Mouse (Mus musculus) inflammation-experienced regulatory T-cells, adult 6 months (primary cell): Measurements from ENCODE around the gene Fars2. TPM values are rescaled to one million over a fixed set of nuclear protein-coding genes. Genes with fewer than 3 reads are reported as not detected.

Source experiments
- ATAC-seq: one replicate; pipeline ENCODE4 v1.8.0; 2017
- polyA plus RNA-seq, 3 experiments: library from polyadenylated mRNA; unstranded; fragments of 100-300 nt; shearing (Covaris generic); gene quantifications; one replicate each; pipeline ENCODE4 v1.2.1; 2017

Gene Fars2
- polyA plus RNA-seq = 10 to 100 TPM; 23.4 to 41.3 (median 30.9) TPM

- ATAC-seq = peak; percentile 95
Observed at GRCm38 (mm10) chr13:36117143-36118014, at the start of gene Fars2, which contains the start of gene Lyrm4. Gene Fars2, plus strand, starts transcription at chr13:36117412. Gene Lyrm4, minus strand, starts transcription at chr13:36117526.

DNA sequence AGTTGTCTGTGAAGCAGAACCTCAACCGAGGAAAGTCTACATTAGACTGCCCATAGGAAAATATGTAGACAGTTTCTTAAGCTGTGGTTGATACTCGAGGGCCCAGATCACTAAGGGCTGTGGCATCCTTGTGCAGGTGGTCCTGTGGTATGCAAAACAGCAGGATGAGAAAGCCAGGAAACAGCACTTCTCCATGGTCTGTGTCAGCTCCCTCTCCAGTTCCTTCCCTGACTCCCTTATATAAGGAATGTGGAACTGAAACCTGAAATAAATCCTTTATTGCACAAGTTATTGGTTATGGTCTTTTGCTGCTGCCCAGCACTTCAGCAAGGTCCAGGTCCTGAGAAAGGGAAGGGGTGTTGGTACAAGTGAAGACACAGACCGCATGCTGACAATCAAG, 42.7 kb upstream of the Fars2 start:
- no peak for ATAC-seq

DNA sequence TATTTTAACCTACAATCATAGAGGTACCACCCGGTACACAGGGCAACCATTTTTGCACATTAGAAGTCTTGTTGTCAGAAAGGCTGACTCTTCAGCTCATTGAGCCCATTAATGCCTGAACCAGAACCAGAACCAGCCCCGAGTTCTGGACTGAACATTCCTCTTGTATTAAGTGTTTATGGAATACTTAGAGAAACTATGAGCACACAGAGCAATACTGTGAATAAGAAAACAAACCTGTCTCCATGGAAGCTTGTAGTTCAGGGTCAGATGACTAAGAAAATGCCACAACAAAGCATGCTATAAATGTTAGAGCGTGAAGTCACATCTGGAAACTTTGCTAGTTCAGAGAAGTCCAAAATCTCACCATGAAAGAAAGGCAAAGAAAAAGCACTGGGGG, 35.6 kb upstream of the Fars2 start:
- ATAC-seq = no peak

DNA sequence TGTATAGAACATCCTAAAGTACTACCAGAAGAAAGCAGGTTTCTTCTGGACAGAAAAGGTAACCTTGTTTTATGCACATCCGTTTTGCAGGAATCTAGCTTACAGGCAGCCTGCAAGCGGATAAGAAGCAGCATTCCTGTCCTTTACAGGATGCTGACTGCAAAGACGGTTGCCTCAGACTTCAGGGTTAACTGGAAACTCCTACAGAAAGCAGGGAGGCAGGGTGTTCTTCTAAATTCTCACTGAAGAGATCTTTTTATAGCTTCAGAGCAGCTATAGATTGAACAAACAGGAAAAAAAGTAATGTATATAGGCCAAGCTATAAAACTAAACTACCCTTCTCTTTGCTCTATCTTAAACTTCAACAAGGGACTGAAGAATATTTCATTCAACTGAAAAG, 32.5 kb upstream of the Fars2 start:
- no peak for ATAC-seq

DNA sequence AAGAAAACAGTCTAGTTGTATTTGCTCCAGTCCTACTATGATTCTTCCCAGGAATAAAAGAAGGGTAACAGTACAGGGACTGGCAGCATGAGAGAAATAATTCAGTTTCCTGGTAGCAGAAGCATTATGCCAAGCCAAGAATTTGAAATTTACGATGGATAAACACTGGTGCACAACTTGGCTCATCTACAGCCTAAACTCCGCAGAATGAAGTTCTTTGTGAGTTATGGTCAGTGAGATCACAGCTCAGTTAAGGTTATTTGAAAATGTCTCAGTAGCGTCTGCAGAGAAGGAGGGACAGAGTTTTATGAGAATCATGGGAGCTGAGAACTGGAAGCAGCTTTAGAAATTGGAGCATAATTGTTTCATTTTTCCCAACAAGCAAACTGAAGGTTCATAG, 31.2 kb upstream of the Fars2 start:
- no peak for ATAC-seq

GRCm38 (mm10) chr13:36086608-36087391, 30.4 kb upstream of the Fars2 start:
- no peak for ATAC-seq

- no peak for ATAC-seq
Observed at GRCm38 (mm10) chr13:36087427-36087826, 29.8 kb upstream of the Fars2 start.

GRCm38 (mm10) chr13:36088168-36088567, 29.0 kb upstream of the Fars2 start:
- ATAC-seq = peak; percentile 94

DNA sequence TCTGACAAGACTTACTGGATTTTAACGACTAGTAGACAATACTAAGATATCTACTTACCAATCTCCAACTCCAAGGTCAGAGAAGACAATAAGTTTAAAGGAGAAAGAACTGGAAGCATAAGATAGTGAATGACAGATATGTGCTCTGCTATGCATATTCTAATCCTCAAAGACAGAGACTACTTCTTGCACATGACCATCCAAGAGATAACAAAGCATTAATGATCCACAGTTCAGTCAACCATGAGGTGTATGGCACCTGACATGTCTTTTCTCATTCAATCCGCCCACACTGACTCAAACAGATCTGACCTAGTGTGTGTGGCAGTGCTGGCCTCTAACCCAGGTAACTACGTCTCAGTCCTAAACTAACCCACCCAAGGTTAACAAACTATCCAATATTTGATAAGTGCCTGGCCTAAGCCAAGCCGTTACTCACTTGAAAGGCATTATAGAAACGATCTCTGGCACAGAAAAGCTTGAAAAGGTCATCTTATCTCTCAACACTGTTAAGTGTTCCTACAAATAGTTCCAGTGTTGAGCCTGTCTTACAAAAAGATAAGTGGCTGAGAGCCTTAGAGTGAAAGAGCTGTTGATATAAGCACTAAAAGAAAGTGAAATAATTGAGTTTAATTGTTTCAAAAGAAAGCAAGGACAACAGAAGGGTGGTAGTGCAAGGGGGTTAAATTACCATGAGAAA, 20.4 kb upstream of the Fars2 start:
- ATAC-seq = no peak

GRCm38 (mm10) chr13:36105591-36105990, 11.6 kb upstream of the Fars2 start:
- ATAC-seq = no peak

DNA sequence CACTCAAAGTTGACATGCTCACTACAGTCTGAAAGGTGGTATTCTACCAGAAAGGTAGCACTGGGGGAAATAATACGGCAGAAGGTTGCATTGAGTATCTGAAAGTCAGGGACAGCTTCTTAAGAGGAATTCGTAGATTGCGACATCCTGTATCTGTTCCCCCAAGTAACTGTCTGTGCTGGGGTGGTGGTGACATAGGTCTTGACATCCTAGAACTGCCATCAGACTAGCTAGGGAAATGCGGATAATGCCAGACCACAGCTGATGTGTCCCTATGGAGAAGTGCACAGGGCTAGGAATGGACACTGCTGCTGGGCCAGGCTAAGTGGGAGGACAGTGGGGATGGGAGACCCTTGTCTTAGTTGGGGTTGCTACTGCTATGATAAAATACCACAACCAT, 8.7 kb upstream of the Fars2 start:
- ATAC-seq = no peak

DNA sequence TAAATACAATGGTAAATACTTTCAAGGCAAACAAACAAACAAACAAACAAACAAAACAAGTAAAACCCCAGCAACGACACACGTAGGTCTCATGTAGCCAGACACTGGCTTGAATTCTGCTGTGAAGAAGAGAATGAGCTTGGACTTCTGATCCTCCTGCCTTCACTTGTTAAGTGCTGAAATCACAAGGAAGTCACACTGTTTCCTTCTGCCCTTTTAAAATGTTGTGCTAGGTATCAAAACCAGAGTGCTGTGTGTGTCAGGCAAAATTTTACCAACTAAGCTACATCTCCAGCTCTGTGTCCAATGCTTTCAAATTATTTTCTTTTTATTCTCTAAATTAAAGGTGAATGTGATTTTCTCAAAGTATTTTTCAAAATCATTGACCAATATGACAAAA, 5.9 kb upstream of the Fars2 start:
- ATAC-seq = no peak

DNA sequence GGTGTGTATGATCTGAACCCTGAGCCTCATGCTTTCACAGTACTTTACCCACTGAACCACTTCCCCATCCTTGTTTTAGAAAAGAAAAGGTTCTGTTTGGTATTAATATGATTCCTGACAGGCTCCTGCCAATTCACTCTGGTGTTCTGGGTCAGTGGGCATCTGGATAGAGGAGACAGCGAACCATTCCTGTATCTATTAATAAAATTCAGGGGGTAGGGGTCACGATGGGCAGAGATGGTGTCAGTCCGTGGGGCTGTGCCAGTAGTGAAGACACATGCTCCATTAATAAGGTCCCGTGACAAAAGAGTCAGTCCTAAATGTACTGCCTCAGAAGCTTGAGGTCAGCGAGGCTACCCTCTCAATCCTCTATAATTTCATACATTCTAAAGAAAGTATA, 4.0 kb upstream of the Fars2 start:
- ATAC-seq = no peak

GRCm38 (mm10) chr13:36116520-36117142, 581 bp upstream of the Fars2 start:
- no peak for ATAC-seq

DNA sequence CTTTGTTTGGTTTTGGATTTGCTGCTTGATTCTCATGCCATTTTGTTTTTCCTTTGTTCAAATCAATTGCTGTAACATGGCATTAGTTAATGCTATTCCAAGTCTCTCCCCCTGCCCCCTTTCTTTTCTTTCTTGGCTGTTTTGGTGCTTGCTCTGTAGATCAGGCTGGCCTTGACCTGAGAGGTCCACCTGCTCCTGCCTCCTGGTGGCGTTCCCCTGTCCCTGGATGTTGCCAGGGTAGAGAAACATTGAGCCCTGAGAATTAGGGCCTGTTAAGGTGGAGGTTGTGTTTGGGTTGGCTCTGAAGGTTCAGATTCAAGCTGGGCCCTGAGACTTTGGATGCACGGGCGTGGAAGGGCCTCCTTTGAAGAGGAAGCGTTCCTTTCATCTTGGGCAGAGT, 2.5 kb downstream of the Fars2 start:
- no peak for ATAC-seq

DNA sequence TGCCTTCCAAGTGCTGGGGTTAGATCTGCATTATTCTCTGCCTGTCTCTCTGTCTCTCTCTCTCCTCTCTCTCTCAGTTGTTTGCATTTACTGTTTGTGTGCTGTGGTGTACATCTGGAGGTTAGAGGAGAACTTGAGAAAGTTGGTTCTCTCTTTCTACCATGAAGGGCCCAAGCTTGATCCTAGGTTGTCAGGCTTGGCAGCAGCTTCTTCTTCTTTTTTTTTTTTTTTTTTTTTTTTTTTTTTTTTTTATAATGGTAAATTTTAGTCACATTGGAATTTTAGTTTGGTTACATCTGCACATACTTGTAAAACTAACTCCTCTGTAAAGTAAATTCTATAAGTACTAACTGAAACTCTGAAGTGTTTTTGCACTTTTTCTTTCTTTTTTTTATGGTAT, 3.4 kb downstream of the Fars2 start:
- ATAC-seq = no peak

DNA sequence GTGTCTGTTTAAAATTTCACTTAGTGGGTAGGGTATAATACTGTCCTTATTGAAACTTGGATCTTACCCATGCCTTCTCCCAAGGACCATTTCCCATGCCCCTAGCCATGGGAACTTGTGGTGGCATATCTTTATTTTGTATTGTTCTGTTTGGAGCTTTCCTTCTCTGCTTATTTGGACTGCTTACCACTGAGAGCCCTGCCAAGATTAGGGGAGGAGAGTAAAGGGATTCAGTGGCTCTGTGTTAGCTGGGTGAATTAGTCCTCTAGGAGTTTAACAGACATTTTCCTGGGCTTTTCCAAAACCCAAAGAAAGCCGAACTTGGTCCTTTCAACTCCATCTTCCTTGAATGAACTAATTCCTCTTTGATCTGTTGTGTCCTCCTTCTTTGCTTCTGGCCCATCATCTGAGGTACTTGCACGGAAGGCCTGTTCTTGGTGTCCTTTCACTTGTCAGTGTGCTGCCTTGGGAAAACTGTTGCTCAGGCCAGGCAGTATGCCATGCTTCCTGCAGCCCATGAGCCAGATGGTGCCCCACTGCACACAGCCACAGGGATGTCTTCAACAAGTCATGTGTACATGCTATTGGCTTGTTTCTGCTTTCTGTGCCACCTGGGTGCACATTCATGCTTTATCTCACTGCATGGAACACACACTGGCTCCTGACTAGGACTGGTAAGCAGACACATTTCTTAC, 12.3 kb downstream of the Fars2 start:
- no peak for ATAC-seq

- ATAC-seq = no peak
Observed at GRCm38 (mm10) chr13:36131401-36131800, 14.2 kb downstream of the Fars2 start.

- ATAC-seq = no peak
Observed at GRCm38 (mm10) chr13:36131992-36132649, 14.9 kb downstream of the Fars2 start.

DNA sequence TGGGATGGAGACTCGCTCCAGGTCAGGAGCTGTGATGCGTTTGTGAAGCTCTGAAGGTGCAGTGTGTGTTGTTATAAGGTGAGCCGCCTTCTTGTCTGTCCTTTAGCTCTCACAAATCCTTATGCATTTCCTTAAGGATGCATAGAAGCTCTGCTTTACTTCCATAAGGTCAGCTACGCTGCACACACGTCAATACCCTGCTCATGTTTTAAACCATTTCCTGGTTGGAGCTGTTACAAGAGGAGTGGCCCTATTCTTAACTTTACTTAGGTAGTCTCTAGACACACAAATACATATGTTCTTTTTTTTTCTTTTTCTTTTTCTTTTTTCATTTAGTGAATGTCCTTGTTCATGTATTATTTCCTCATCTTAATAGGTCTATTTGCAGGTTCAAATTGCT, 22.5 kb downstream of the Fars2 start:
- ATAC-seq = no peak

DNA sequence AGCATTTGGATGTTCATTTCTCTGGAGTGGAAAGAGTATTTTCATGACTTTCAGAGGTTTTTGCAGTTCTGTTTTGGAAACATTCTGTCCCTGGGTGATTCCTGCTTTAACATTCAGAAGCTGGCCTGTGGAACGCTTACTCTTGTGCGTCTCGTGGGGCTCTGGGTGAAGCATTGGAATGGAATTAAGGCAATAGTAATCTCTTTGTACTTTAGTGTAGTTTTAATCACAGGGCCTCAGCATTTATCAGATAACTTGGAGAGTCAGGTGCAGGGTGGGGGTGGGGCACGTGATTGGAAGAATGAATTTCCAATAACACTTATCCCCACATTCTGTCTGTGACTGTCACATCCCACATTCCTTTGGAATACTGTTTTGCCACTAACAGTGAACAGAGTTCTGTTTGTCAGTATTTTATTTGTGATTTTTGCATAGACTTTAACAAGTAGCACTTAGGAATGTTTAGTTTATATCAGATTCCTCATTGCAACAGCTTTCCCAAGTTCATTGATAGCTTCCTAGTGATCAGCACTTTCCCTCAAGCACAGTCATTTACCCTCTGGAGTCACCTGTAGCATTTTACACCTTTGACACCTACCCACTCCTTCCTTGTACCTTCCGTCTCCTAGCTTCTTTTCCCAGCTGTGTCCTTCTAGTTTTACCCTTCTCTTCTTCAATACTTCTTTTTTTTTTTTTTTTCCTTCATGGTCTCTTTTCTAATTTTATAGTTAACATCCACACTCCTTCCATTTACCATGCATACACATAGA, 23.2 kb downstream of the Fars2 start:
- no peak for ATAC-seq
